Mouse (Mus musculus) limb, embryonic 10.5 days (tissue): ENCODE data around the gene Scfd2. TPM values are rescaled to one million over a fixed set of nuclear protein-coding genes. Genes with fewer than 3 reads are reported as not detected.

ENCODE experiments used
- DNase-seq: peaks from one replicate; pipeline ENCODE4 v3.0.0-alpha.2; 2017; ENCODE audit warnings: low spot score
- H3K27ac ChIP-seq: fragments of 300-500 bp; sonication (generic); 2 replicates; pipeline ENCODE4 v1.5.1; 2016; ENCODE audit warnings: mild to moderate bottlenecking
- H3K27me3 ChIP-seq: fragments of 300-500 bp; sonication (generic); 2 replicates; pipeline ENCODE4 v1.6.1; 2016; ENCODE audit warnings: low read depth, mild to moderate bottlenecking; ENCODE audit not compliant: poor library complexity, severe bottlenecking
- H3K36me3 ChIP-seq: fragments of 300-500 bp; sonication (generic); 2 replicates; pipeline ENCODE4 v1.6.1; 2016; ENCODE audit warnings: mild to moderate bottlenecking, moderate library complexity
- H3K4me1 ChIP-seq: fragments of 300-500 bp; sonication (generic); 2 replicates; pipeline ENCODE4 v1.6.1; 2016
- H3K4me3 ChIP-seq: fragments of 300-500 bp; sonication (generic); 2 replicates; pipeline ENCODE4 v1.5.1; 2016; ENCODE audit warnings: mild to moderate bottlenecking, moderate library complexity
- H3K9me3 ChIP-seq: fragments of 300-500 bp; sonication (generic); replicated peaks from 2 replicates; pipeline ENCODE4 v1.6.1; 2016; ENCODE audit warnings: mild to moderate bottlenecking
- WGBS: fragments of 180-500 bp; shearing (Covaris S2); methylation state at CpG from one replicate; pipeline ENCODE4 v1.1.7; 2016; 5-methylcytosine and 5-hydroxymethylcytosine counted together
- polyA plus RNA-seq: library from polyadenylated mRNA; unstranded; fragments of >200 nt; fragmentation: Nextera tagmentation; extraction: Ambion mirVana; gene quantifications from 2 replicates; pipeline ENCODE4 v1.2.1, GENCODE M21; 2016

Gene Scfd2
- polyA plus RNA-seq, 1 experiment from 2014 or later: 18.1 TPM

DNA sequence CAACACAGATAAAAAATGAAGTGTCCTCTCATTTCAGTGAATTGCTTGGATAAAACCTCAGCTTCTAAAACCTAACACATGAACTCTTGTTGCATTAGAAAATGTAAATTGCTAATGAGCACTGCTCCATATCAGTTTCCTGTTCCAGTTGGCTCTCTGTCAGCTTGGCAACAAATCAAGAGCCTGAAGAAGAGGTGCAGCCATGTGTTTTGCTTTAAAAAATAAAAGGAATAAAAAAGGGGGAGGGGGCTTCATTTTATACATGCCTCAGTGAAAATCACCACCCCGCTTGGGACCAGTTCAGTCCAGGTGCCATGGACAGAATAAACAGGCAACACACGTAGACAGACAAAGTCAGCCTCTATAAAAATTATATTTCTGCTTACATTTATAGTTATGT lies 142.7 kb downstream of the Scfd2 start:
- H3K27ac ChIP-seq: no peak overlapping the region; the same call in 1 of the 2 replicates
- H3K4me3 ChIP-seq: no peak overlapping the region
- WGBS: 66% methylated on average over 2 of the region's 2 CpGs
- no peaks in the 10 kb centered on the region for H3K36me3 ChIP-seq
- no peaks in the 10 kb centered on the region for H3K9me3 ChIP-seq
- H3K27me3 ChIP-seq: no peaks in the 10 kb centered on the region
- no peak for DNase-seq
- H3K4me1 ChIP-seq: peaks cover 40% of the 10 kb centered on the region

DNA sequence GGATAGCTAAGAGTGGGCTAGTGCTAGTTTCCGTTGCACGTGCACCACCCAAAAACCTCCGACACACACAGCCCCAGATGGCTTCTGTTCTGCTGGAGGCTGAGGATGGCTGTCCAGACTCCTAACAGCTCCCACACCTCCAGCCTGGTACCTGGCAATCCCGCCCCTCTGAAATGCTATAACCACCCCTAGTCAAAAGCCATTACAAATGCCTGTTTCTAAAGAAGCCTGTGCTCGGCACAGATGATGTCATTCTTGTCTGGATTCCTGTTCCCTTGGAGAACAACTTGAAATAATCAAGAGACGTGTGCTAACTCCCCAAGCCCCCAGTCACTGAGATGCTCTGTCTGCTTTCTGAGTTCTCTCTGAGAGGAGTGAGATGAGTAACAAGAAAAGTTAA lies 143.5 kb downstream of the Scfd2 start:
- WGBS: 62% methylated on average over 6 of the region's 6 CpGs
- no peaks in the 10 kb centered on the region for H3K36me3 ChIP-seq
- H3K4me3 ChIP-seq: no peak overlapping the region
- H3K27me3 ChIP-seq: no peaks in the 10 kb centered on the region
- peak overlapping the region; percentile 31 for H3K27ac ChIP-seq
- peaks cover 40% of the 10 kb centered on the region for H3K4me1 ChIP-seq
- no peaks in the 10 kb centered on the region for H3K9me3 ChIP-seq
- no peak for DNase-seq

DNA sequence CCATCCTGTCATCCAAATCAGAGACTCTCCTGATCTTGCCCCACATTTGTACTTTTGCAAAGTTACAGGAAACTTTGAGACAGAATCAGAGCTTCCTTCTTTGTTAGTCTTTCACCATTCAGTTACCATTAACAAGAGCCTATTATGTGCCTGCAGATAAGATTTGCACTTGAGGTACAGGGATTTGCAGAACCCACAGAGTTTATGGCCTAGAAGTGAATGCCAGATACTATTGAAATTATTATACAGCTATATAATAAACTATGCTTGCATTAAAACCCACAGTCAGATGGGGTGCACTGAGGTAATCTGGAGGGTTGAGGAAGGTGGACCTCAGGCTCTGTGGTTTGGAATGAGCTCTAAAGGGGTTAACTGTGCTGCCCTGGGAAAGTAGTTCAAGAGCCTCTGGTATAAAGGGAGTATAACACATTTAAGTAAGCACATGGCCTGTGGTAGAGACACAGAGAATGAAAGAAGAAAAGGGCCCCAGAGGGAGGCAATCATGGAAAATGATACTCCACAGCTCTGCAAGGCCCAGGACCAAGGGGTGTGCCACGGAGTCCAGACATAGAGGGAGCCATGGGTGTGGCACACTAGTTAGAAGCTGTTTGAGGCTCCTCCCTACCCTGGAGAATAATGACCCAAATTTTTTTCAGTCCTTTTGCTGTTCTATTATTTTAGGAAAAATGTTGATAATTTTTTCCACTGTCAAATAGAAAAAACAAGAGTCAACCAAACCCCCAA lies 144.2 kb downstream of the Scfd2 start:
- no peaks in the 10 kb centered on the region for H3K27me3 ChIP-seq
- H3K36me3 ChIP-seq: no peaks in the 10 kb centered on the region
- H3K27ac ChIP-seq: no peak overlapping the region
- 53% methylated on average over 1 of the region's 1 CpGs for WGBS
- no peak for DNase-seq
- peaks cover 39% of the 10 kb centered on the region for H3K4me1 ChIP-seq
- H3K4me3 ChIP-seq: no peak overlapping the region
- H3K9me3 ChIP-seq: no peaks in the 10 kb centered on the region

DNA sequence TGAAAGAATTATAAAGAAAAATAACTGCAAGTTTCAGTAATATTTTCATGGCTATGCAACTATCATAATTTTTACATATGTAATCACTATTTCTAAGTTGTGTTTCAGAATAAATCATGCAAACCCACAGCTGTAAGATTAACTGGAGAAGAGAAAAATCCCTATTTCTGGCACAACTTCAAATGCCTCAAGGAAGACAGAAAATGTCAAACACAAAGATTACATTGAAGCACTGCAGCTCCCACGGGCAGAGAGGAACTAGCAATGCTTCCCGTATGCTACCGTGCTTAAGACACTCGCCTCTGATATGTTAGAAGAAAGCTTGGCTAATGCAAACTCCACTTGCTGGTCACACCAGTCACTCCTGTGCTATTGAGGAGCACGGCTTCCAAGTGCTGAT lies 151.5 kb downstream of the Scfd2 start:
- DNase-seq: no peak
- no peak overlapping the region for H3K27ac ChIP-seq

DNA sequence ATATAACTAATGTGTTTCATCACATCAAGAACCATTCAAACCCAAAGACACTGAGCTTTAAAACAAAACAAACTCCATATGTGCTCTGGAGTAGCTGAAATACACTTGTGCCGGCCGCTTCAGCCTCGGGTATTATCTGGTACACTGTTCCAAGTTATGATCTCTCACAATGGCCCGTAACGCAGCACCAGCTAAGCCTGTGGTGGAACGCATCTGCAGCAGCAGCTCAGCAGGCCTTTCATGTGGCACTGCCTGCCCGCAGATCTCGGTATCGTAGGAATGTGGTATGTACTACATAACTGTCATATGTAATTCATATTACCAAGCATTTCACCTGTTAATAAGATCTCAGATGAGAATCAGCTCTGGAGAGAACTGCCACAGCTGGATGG lies 164.9 kb downstream of the Scfd2 start:
- 0 out of 2 replicates have a peak overlapping the region, but pooled peaks have one; percentile 42 for H3K27ac ChIP-seq
- 81% methylated on average over 9 of the region's 9 CpGs for WGBS

More for the DNA sequence above, 151.5 kb downstream of the Scfd2 start:
- 84% methylated on average over 5 of the region's 5 CpGs for WGBS
- no peaks in the 10 kb centered on the region for H3K9me3 ChIP-seq
- H3K4me3 ChIP-seq: no peak overlapping the region
- H3K27me3 ChIP-seq: no peaks in the 10 kb centered on the region
- no peaks in the 10 kb centered on the region for H3K36me3 ChIP-seq
- peaks cover 6% of the 10 kb centered on the region; the same call in 1 of the 2 replicates for H3K4me1 ChIP-seq

DNA sequence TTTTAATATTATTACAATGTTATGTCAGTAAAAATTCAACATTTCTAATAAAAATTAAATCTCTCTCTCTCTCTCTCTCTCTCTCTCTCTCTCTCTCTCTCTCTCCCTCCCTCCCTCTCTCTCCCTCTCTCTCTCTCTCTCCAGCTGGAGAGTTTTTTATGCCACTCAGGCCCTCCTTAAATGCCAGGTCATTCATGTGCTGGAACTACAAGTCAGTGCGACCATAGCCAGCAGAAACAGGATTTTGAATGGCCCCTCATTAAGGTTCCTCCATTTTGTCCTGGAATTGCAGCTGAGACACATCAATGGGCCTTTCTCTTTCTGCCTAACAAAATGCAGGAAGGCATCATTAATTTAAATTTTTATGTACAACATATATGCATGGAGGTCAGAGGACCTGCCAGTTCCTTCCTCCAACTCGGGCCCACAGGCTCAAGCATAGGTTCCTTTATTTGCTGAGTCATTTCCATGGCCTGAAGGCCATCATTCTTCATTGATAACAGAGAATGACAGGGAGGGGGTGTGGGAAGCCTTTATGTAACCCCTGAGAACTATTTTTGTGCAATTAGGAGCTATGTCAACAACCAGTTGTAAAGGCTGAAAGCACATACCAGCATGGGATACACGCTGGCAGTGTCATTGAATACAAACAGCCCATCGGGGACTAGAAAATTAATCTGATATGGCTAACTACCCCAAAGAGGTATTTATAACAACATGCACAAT lies 165.4 kb downstream of the Scfd2 start:
- H3K27me3 ChIP-seq: no peaks in the 10 kb centered on the region
- no peak overlapping the region for H3K4me3 ChIP-seq
- peaks cover 45% of the 10 kb centered on the region for H3K4me1 ChIP-seq
- H3K36me3 ChIP-seq: no peaks in the 10 kb centered on the region
- H3K27ac ChIP-seq: peak overlapping the region; percentile 42; the same call in 1 of the 2 replicates
- 54% methylated on average over 4 of the region's 4 CpGs for WGBS
- no peak for DNase-seq
- H3K9me3 ChIP-seq: no peaks in the 10 kb centered on the region

More for the DNA sequence above, 164.9 kb downstream of the Scfd2 start:
- no peaks in the 10 kb centered on the region for H3K9me3 ChIP-seq
- no peak overlapping the region for H3K4me3 ChIP-seq
- no peaks in the 10 kb centered on the region for H3K36me3 ChIP-seq
- no peaks in the 10 kb centered on the region for H3K27me3 ChIP-seq
- H3K4me1 ChIP-seq: peaks cover 45% of the 10 kb centered on the region
- no peak for DNase-seq

DNA sequence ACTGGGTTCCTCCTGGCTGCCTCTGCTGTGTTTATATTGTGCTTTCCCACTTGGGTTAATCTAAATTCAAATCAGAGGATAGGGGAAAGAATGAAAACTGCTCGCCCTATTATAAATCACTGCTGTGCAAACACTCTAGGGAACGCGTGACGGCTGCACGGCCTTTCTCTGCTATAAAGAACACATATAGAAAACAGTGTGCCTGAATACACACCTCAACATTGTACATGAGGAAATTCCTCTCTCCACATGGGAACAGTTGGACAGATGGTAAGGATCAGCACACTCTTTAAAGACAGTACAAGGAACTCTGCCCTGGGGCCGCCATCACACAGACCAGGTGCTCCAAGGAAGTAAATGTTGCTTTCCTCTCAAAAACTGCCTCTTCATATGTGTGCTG lies 166.2 kb downstream of the Scfd2 start:
- H3K9me3 ChIP-seq: no peaks in the 10 kb centered on the region
- no peaks in the 10 kb centered on the region for H3K36me3 ChIP-seq
- no peak overlapping the region for H3K4me3 ChIP-seq
- no peaks in the 10 kb centered on the region for H3K27me3 ChIP-seq
- DNase-seq: no peak
- H3K4me1 ChIP-seq: peaks cover 45% of the 10 kb centered on the region
- 63% methylated on average over 6 of the region's 6 CpGs for WGBS
- no peak overlapping the region for H3K27ac ChIP-seq

DNA sequence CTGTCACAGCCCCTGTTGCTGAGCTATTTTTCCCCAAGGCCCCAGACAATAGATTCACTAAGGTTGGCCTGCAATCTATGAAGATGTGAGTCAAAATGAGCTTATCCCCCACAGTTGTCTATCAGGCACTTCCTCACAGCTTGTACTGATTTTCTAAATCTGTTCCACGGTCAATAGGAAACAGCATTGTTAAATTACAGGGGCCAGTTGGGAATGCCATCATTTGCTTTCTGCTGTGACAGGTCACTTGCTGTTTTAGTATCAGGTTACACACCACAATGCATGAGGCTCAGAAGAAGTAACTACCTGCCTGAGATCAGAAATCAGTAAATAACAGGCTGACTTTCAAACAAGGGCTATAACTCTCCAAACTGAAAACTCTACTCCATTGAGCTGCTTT lies 168.3 kb downstream of the Scfd2 start:
- no peaks in the 10 kb centered on the region for H3K36me3 ChIP-seq
- 7% methylated on average over 1 of the region's 1 CpGs for WGBS

DNA sequence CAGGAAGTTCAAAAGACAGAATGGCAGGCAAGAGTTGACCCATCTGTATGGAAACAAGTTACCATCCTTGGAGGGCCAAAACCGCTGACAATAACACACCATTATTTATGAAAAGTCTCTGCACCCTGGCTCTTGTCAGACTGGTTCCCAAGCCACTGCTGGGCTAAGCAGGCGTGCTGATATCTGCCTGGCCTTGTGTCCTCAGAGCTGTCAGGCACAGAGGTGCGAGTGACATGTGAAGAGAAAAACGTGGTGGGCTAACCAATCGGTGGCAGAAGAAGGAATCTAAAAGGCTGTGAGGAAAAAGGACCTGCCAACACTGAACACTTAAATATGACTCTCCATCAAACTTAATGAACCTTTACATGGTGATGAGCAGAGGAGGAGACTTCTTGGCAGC lies 170.0 kb downstream of the Scfd2 start:
- WGBS: 30% methylated on average over 5 of the region's 5 CpGs
- peak; percentile 59 for DNase-seq
- H3K4me3 ChIP-seq: no peak overlapping the region

More for the DNA sequence above, 168.3 kb downstream of the Scfd2 start:
- no peak for DNase-seq
- Histone ChIP-seq H3K9me3 (no peaks in the 10 kb centered on the region), H3K27ac (peak overlapping the region; percentile 27; the same call in 1 of the 2 replicates), H3K4me1 (peaks cover 45% of the 10 kb centered on the region), H3K4me3 (no peak overlapping the region), H3K27me3 (no peaks in the 10 kb centered on the region)

DNA sequence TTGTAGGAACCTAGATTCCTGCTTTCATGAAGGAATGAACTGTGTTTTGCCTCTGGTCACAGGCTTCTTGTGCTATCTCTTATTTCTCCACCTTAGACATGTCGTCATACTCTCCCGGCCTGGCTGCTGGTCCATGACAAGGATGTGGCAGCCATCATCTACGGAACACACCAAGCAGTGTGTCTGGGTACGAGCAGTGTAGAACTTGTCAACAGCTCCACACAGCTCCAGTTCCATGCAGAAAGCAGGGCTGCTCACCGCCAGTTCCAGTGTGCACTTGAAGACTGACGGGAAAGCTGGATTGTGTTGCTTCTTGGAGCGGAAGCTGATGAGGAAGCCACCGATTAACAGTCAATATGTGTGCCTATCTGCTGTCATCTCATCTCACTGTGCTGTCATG lies 173.5 kb downstream of the Scfd2 start:
- no peaks in the 10 kb centered on the region for H3K36me3 ChIP-seq
- no peaks in the 10 kb centered on the region for H3K27me3 ChIP-seq
- H3K9me3 ChIP-seq: no peaks in the 10 kb centered on the region
- no peak overlapping the region for H3K4me3 ChIP-seq
- H3K4me1 ChIP-seq: peaks cover 16% of the 10 kb centered on the region
- no peak for DNase-seq
- no peak overlapping the region for H3K27ac ChIP-seq
- WGBS: 91% methylated on average over 8 of the region's 8 CpGs

More for the DNA sequence above, 170.0 kb downstream of the Scfd2 start:
- no peaks in the 10 kb centered on the region for H3K9me3 ChIP-seq
- no peaks in the 10 kb centered on the region for H3K27me3 ChIP-seq
- H3K4me1 ChIP-seq: peaks cover 42% of the 10 kb centered on the region
- H3K27ac ChIP-seq: no peak overlapping the region
- H3K36me3 ChIP-seq: no peaks in the 10 kb centered on the region

DNA sequence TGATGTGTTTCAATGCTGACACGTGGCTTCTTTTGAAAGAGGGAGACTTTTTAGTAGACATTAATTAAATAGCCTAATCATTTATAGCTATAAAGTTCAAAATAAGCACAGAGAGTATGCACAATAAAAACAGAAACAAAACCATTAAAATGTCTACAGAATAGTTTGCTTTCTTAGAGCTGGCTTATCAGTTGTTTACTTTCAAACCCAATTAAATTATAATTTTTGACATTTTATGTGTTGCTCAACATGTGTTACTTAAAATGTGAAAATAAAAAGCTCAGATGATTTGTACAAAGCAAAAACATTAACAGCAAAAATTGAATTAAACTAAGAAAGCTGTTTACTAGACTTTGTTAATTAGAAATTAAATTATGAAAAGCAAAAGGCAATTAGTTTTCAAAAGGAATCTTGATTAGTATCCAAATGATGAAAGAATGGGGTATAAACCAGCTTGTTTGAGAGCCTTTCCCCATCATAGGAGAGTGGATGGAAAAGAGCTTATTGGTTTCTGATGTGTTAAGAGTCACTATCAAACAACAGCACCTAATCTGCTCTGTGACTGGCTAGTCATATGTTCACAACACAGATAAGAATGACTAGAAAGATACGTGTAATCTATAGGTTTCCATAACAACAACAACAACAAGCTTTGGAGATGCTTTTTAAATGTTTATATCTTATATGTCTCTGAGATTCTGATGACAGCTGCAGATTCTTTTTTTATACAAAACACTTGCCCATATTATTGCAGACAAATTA lies 176.0 kb downstream of the Scfd2 start:
- no peak overlapping the region for H3K27ac ChIP-seq
- no peak overlapping the region for H3K4me3 ChIP-seq
- H3K27me3 ChIP-seq: no peaks in the 10 kb centered on the region
- no peak for DNase-seq
- no peaks in the 10 kb centered on the region for H3K36me3 ChIP-seq
- WGBS: 85% methylated on average over 2 of the region's 2 CpGs
- no peaks in the 10 kb centered on the region for H3K9me3 ChIP-seq
- H3K4me1 ChIP-seq: peaks cover 12% of the 10 kb centered on the region; the same call in 1 of the 2 replicates

DNA sequence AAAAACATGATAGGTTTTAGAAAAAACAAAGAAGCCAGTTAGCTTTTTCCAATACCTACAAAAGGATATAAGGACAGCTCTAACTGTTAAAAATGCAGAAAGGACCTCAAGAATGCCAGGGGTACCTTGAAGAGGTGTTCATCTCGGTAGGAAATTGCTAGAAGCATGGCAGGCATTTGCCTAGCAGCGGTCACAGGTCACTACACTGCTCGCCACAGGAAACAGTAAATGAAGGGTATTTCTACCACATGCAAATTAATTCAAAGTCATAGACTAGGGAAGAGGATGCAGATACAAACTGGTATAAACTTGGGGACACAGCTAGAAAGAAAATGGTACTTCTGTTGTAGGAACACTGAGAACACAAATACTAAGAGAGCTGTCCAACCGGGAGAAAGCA lies 180.7 kb downstream of the Scfd2 start:
- H3K9me3 ChIP-seq: no peaks in the 10 kb centered on the region
- H3K4me1 ChIP-seq: peaks cover 12% of the 10 kb centered on the region; the same call in 1 of the 2 replicates
- no peak overlapping the region for H3K27ac ChIP-seq
- no peaks in the 10 kb centered on the region for H3K27me3 ChIP-seq
- no peaks in the 10 kb centered on the region for H3K36me3 ChIP-seq
- 86% methylated on average over 4 of the region's 4 CpGs for WGBS
- no peak overlapping the region for H3K4me3 ChIP-seq
- no peak for DNase-seq
